27 mouse cellular contexts compared by ENCODE assay signal in the genomic region with DNA sequence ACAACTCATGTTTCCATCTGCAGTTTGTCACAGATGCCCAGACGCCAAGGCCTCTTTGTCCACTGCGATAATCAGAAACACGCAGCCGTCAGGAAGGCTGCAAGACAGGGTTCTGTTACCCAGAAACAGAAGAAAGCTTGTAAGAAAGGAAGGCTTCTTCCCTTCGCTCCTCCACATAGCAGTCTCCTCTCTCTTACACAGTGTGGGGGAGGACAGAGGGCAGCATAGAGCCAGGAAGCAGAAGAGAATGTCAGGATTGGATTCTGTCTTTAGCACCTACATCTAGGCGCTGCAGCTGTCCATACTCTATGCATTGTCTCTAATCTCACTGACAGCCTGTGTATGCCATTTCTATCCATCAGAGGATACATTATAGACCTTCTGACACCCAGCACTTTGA. TPM values are rescaled to one million over a fixed set of nuclear protein-coding genes. Genes with fewer than 3 reads are reported as not detected.
DNase-seq lines count a peak whose midpoint lies in the region; ATAC-seq and TF ChIP-seq lines count a peak whose summit lies in the region.
"Had no signal": no experiment of that assay in that cellular context is flagged by ENCODE, and none has a peak within 500 bp of the region (broad histone marks: within the 10 kb centered on the region; RNA-seq: fewer than 3 reads in every experiment).

No protein-coding gene starts in this region.

- 44% methylated on average over 6 of the region's 6 CpGs for WGBS in heart, embryonic 10.5 days
- 27% methylated on average over 6 of the region's 6 CpGs for WGBS in lung, embryonic 14.5 days
- 47% methylated on average over 6 of the region's 6 CpGs for WGBS in embryonic facial prominence, embryonic 14.5 days

- H3K4me1 ChIP-seq in heart, embryonic 10.5 days: peaks cover 27% of the 10 kb centered on the region
- H3K4me1 ChIP-seq in lung, embryonic 14.5 days (ENCODE audit: insufficient read depth): no peaks in the 10 kb centered on the region
- H3K4me1 ChIP-seq in embryonic facial prominence, embryonic 14.5 days (ENCODE audit: control insufficient read depth, insufficient read depth, low read length): no peaks in the 10 kb centered on the region
- H3K4me1 ChIP-seq: embryonic facial prominence, embryonic 13.5 days; hindbrain, embryonic 13.5 days; kidney, embryonic 15.5 days had no signal

- no peak overlapping the region for H3K4me3 ChIP-seq in heart, embryonic 10.5 days
- H3K4me3 ChIP-seq in lung, embryonic 14.5 days (ENCODE audit: low read depth, low read length): no peak overlapping the region
- H3K4me3 ChIP-seq in embryonic facial prominence, embryonic 14.5 days (ENCODE audit: low read depth, low read length): no peak overlapping the region
- H3K4me3 ChIP-seq: embryonic facial prominence, embryonic 13.5 days; hindbrain, embryonic 13.5 days; kidney, embryonic 15.5 days; limb, embryonic 12.5 days had no signal

- H3K27me3 ChIP-seq in heart, embryonic 10.5 days (ENCODE audit: insufficient read depth, poor library complexity, severe bottlenecking): peaks cover 14% of the 10 kb centered on the region
- H3K27me3 ChIP-seq in lung, embryonic 14.5 days (ENCODE audit: insufficient read depth, low read length): no peaks in the 10 kb centered on the region
- H3K27me3 ChIP-seq in embryonic facial prominence, embryonic 14.5 days (replicated peaks; ENCODE audit: control insufficient read depth, insufficient read depth, low read length): no peaks in the 10 kb centered on the region
- H3K27me3 ChIP-seq: embryonic facial prominence, embryonic 13.5 days; hindbrain, embryonic 13.5 days; kidney, embryonic 15.5 days had no signal

- DNase-seq in embryo, embryonic 10 days (ENCODE audit: low spot score): peak; percentile 12
- DNase-seq in embryo, embryonic 9.5 days (ENCODE audit: extremely low spot score): no peak
- peak; percentile 42 for DNase-seq in heart, embryonic 10.5 days (ENCODE audit: low spot score)
- DNase-seq in heart, adult 18-20 months: no peak
- DNase-seq in lung, embryonic 14.5 days: peak; percentile 31
- DNase-seq in lung, adult 18-20 months: no peak
- peak; percentile 15 for DNase-seq in embryonic facial prominence, embryonic 14.5 days (ENCODE audit: low spot score)
- DNase-seq in cerebellum, adult 11 months: no peak
- DNase-seq: adrenal gland, adult 2 months; cerebellum, adult 11-12 months; cerebellum, postnatal 25 days; gastrocnemius, postnatal 14 days; heart, postnatal 10 days; right cerebral cortex, postnatal 4 days; thymus, postnatal 14 days had no signal

- H3K9me3 ChIP-seq in heart, embryonic 10.5 days: no peaks in the 10 kb centered on the region
- no peaks in the 10 kb centered on the region for H3K9me3 ChIP-seq in lung, embryonic 14.5 days (ENCODE audit: low read depth, low read length)
- H3K9me3 ChIP-seq in embryonic facial prominence, embryonic 14.5 days (ENCODE audit: control insufficient read depth, low read length): no peaks in the 10 kb centered on the region
- H3K9me3 ChIP-seq: embryonic facial prominence, embryonic 13.5 days; hindbrain, embryonic 13.5 days; kidney, embryonic 15.5 days; limb, embryonic 12.5 days had no signal

- no peak overlapping the region for H3K9ac ChIP-seq in lung, embryonic 14.5 days
- H3K9ac ChIP-seq in embryonic facial prominence, embryonic 14.5 days (ENCODE audit: low read depth, low read length): no peak overlapping the region
- H3K9ac ChIP-seq: embryonic facial prominence, embryonic 13.5 days; hindbrain, embryonic 13.5 days; kidney, embryonic 15.5 days; limb, embryonic 12.5 days; liver, embryonic 14.5 days had no signal

- ATAC-seq in lung, embryonic 14.5 days (ENCODE audit: insufficient read depth): peak; percentile 44; the same call in 1 of the 2 replicates
- ATAC-seq in embryonic facial prominence, embryonic 14.5 days (ENCODE audit: low read depth): no peak

- H3K27ac ChIP-seq in heart, embryonic 10.5 days: 0 out of 2 replicates have a peak overlapping the region, but pooled peaks have one; percentile 53
- H3K27ac ChIP-seq in lung, embryonic 14.5 days (ENCODE audit: low read depth): no peak overlapping the region
- no peak overlapping the region for H3K27ac ChIP-seq in embryonic facial prominence, embryonic 14.5 days (replicated peaks; ENCODE audit: low read depth, low read length)
- H3K27ac ChIP-seq: embryonic facial prominence, embryonic 13.5 days; hindbrain, embryonic 13.5 days; kidney, embryonic 15.5 days; limb, embryonic 12.5 days; liver, embryonic 14.5 days had no signal

- no peaks in the 10 kb centered on the region for H3K36me3 ChIP-seq in heart, embryonic 10.5 days
- H3K36me3 ChIP-seq in lung, embryonic 14.5 days (ENCODE audit: insufficient read depth): no peaks in the 10 kb centered on the region
- H3K36me3 ChIP-seq in embryonic facial prominence, embryonic 14.5 days (ENCODE audit: control insufficient read depth, insufficient read depth, low read length): no peaks in the 10 kb centered on the region
- H3K36me3 ChIP-seq: embryonic facial prominence, embryonic 13.5 days; hindbrain, embryonic 13.5 days; kidney, embryonic 15.5 days; limb, embryonic 12.5 days had no signal

- no peak overlapping the region for H3K4me2 ChIP-seq in lung, embryonic 14.5 days
- no peak overlapping the region for H3K4me2 ChIP-seq in embryonic facial prominence, embryonic 14.5 days (ENCODE audit: low read depth, low read length)
- H3K4me2 ChIP-seq: embryonic facial prominence, embryonic 13.5 days; hindbrain, embryonic 13.5 days; kidney, embryonic 15.5 days; limb, embryonic 12.5 days had no signal

- TF ChIP-seq CTCF in lung, embryonic 14.5 days (IDR thresholded peaks at IDR 0.05; ENCODE audit: low read depth): 0 out of 2 replicates have a peak, but pooled peaks have one; percentile 5

RNA-seq across cellular contexts. Expression of gene Gm30083, which starts 17.6 kb away (rescaled TPM):
- polyA plus RNA-seq in heart, embryonic 10.5 days (2016; fragmentation: Nextera tagmentation; extraction: Ambion mirVana): not detected in 2 replicates
- total RNA-seq in heart, adult 18-20 months (2021): not detected
- not detected in 2 replicates for polyA plus RNA-seq in lung, embryonic 14.5 days (2014; fragmentation: Nextera tagmentation; extraction: Ambion mirVana)
- not detected in 2 replicates for polyA plus RNA-seq in embryonic facial prominence, embryonic 14.5 days (2014; fragmentation: Nextera tagmentation; extraction: Ambion mirVana)
- total RNA-seq: adrenal gland, adult 2 months; gastrocnemius, postnatal 14 days; heart, adult 8-10 months; heart, postnatal 10 days; layer of hippocampus, postnatal 10 days; left cerebral cortex, adult 8-10 months; megakaryocyte-erythroid progenitor cell, adult 5-6 weeks had no signal
- polyA plus RNA-seq: adrenal gland, adult 2 months; embryonic facial prominence, embryonic 13.5 days; hindbrain, embryonic 13.5 days; intestine, embryonic 14.5 days; kidney, embryonic 15.5 days; large intestine, adult 2 months; limb, embryonic 12.5 days; liver, embryonic 14.5 days; stomach, embryonic 16.5 days had no signal

RNA-seq across cellular contexts. Expression of gene Zfp488, which starts 18.9 kb away (rescaled TPM):
- polyA plus RNA-seq in heart, embryonic 10.5 days (2016; fragmentation: Nextera tagmentation; extraction: Ambion mirVana): 0.03 and 0.12 TPM in 2 replicates
- under 1 TPM in 1 of 2 experiments, not detected in 1; 0.05 TPM for total RNA-seq in heart, adult 18-20 months (2021)
- polyA plus RNA-seq in lung, embryonic 14.5 days (2014; fragmentation: Nextera tagmentation; extraction: Ambion mirVana): 0.05 TPM in 1 of 2 replicates, not detected in the other
- polyA plus RNA-seq in embryonic facial prominence, embryonic 14.5 days (2014; fragmentation: Nextera tagmentation; extraction: Ambion mirVana): 0.13 and 0.14 TPM in 2 replicates
- total RNA-seq: heart, adult 8-10 months; megakaryocyte-erythroid progenitor cell, adult 5-6 weeks had no signal
- polyA plus RNA-seq: adrenal gland, adult 2 months; large intestine, adult 2 months; liver, embryonic 14.5 days had no signal

RNA-seq across cellular contexts. Expression of gene Gm5460, which starts 19.1 kb away (rescaled TPM):
- polyA plus RNA-seq in heart, embryonic 10.5 days (2016; fragmentation: Nextera tagmentation; extraction: Ambion mirVana): not detected in 2 replicates
- total RNA-seq in heart, adult 18-20 months (2021): not detected
- not detected in 2 replicates for polyA plus RNA-seq in lung, embryonic 14.5 days (2014; fragmentation: Nextera tagmentation; extraction: Ambion mirVana)
- not detected in 2 replicates for polyA plus RNA-seq in embryonic facial prominence, embryonic 14.5 days (2014; fragmentation: Nextera tagmentation; extraction: Ambion mirVana)
- total RNA-seq: gastrocnemius, postnatal 14 days; heart, adult 8-10 months; heart, postnatal 10 days; layer of hippocampus, postnatal 10 days; left cerebral cortex, adult 8-10 months; megakaryocyte-erythroid progenitor cell, adult 5-6 weeks had no signal
- polyA plus RNA-seq: embryonic facial prominence, embryonic 13.5 days; hindbrain, embryonic 13.5 days; intestine, embryonic 14.5 days; kidney, embryonic 15.5 days; large intestine, adult 2 months; limb, embryonic 12.5 days; liver, embryonic 14.5 days; stomach, embryonic 16.5 days had no signal

RNA-seq across cellular contexts. Expression of gene Rbp3, which starts 43.6 kb away (rescaled TPM):
- polyA plus RNA-seq in heart, embryonic 10.5 days (2016; fragmentation: Nextera tagmentation; extraction: Ambion mirVana): 0.05 and 0.36 TPM in 2 replicates
- total RNA-seq in heart, adult 18-20 months (2021): not detected
- not detected in 2 replicates for polyA plus RNA-seq in lung, embryonic 14.5 days (2014; fragmentation: Nextera tagmentation; extraction: Ambion mirVana)
- not detected in 2 replicates for polyA plus RNA-seq in embryonic facial prominence, embryonic 14.5 days (2014; fragmentation: Nextera tagmentation; extraction: Ambion mirVana)
- total RNA-seq: adrenal gland, adult 2 months; gastrocnemius, postnatal 14 days; heart, adult 8-10 months; heart, postnatal 10 days; layer of hippocampus, postnatal 10 days; megakaryocyte-erythroid progenitor cell, adult 5-6 weeks had no signal
- polyA plus RNA-seq: adrenal gland, adult 2 months; embryonic facial prominence, embryonic 13.5 days; hindbrain, embryonic 13.5 days; intestine, embryonic 14.5 days; kidney, embryonic 15.5 days; large intestine, adult 2 months; limb, embryonic 12.5 days; stomach, embryonic 16.5 days had no signal

RNA-seq across cellular contexts. Expression of gene Antxrl, which starts 55.1 kb away (rescaled TPM):
- polyA plus RNA-seq in heart, embryonic 10.5 days (2016; fragmentation: Nextera tagmentation; extraction: Ambion mirVana): not detected in 2 replicates
- not detected for total RNA-seq in heart, adult 18-20 months (2021)
- polyA plus RNA-seq in lung, embryonic 14.5 days (2014; fragmentation: Nextera tagmentation; extraction: Ambion mirVana): not detected in 2 replicates
- not detected in 2 replicates for polyA plus RNA-seq in embryonic facial prominence, embryonic 14.5 days (2014; fragmentation: Nextera tagmentation; extraction: Ambion mirVana)
- total RNA-seq: adrenal gland, adult 2 months; gastrocnemius, postnatal 14 days; heart, adult 8-10 months; heart, postnatal 10 days; layer of hippocampus, postnatal 10 days; left cerebral cortex, adult 8-10 months; megakaryocyte-erythroid progenitor cell, adult 5-6 weeks had no signal
- polyA plus RNA-seq: adrenal gland, adult 2 months; embryonic facial prominence, embryonic 13.5 days; hindbrain, embryonic 13.5 days; intestine, embryonic 14.5 days; kidney, embryonic 15.5 days; large intestine, adult 2 months; limb, embryonic 12.5 days; liver, embryonic 14.5 days; stomach, embryonic 16.5 days had no signal

Comparison
In these comparisons a context has a peak if more than half of its experiments do, and no peak if none do; other contexts are left out.
1. DNase-seq: peak in embryo, embryonic 10 days (single experiment), heart, embryonic 10.5 days (single experiment), lung, embryonic 14.5 days (single experiment) and embryonic facial prominence, embryonic 14.5 days (single experiment); none in embryo, embryonic 9.5 days (single experiment), heart, adult 18-20 months (0 of 2), lung, adult 18-20 months (0 of 2) and cerebellum, adult 11 months (single experiment).